Mouse (Mus musculus): ENCODE measurements at regions not wholly inside any gene's neighbourhood (a gene's known extent, or its start where the extent isn't known, plus 50 kb on each side); places are given as distances from the start of the nearest gene placed in this dataset.

- no peak for DNase-seq (ENCODE audit: extremely low read depth, low read depth)
Observed at GRCm38 (mm10) chr13:37290636-37291035, 54.4 kb upstream of the Ly86 start.

GRCm38 (mm10) chr13:37288993-37289392 lies 56.0 kb upstream of the Ly86 start:
- no peak for DNase-seq (ENCODE audit: extremely low read depth, low read depth)

GRCm38 (mm10) chr13:37282515-37282914 lies 62.5 kb upstream of the Ly86 start:
- no peak for DNase-seq (ENCODE audit: extremely low read depth, low read depth)

GRCm38 (mm10) chr13:37279078-37279789 lies 65.8 kb upstream of the Ly86 start:
- no peak for DNase-seq (ENCODE audit: extremely low read depth, low read depth)

GRCm38 (mm10) chr13:37249581-37250461 lies 95.2 kb upstream of the Ly86 start:
- DNase-seq (ENCODE audit: extremely low read depth, low read depth), result peak; percentile 14

- DNase-seq (ENCODE audit: extremely low read depth, low read depth), result no peak
Observed at GRCm38 (mm10) chr13:37248741-37249140, 96.3 kb upstream of the Ly86 start.

GRCm38 (mm10) chr13:37240048-37240447 lies 105.0 kb upstream of the Ly86 start:
- DNase-seq (ENCODE audit: extremely low read depth, low read depth), result no peak

GRCm38 (mm10) chr13:37237285-37237684 lies 107.7 kb upstream of the Ly86 start:
- DNase-seq (ENCODE audit: extremely low read depth, low read depth), result no peak

- DNase-seq (ENCODE audit: extremely low read depth, low read depth), result no peak
Observed at GRCm38 (mm10) chr13:37225834-37226233, 119.2 kb upstream of the Ly86 start.

GRCm38 (mm10) chr13:37220436-37220835 lies 124.6 kb upstream of the Ly86 start:
- no peak for DNase-seq (ENCODE audit: extremely low read depth, low read depth)

GRCm38 (mm10) chr13:37218596-37218995 lies 126.4 kb upstream of the Ly86 start:
- no peak for DNase-seq (ENCODE audit: extremely low read depth, low read depth)

- DNase-seq (ENCODE audit: extremely low read depth, low read depth), result no peak
Observed at GRCm38 (mm10) chr13:37214590-37215282, 130.3 kb upstream of the Ly86 start.

- no peak for DNase-seq (ENCODE audit: extremely low read depth, low read depth)
Observed at GRCm38 (mm10) chr13:37197136-37197535, 147.1 kb upstream of the F13a1 start.

GRCm38 (mm10) chr13:37195857-37196256 lies 145.8 kb upstream of the F13a1 start:
- DNase-seq (ENCODE audit: extremely low read depth, low read depth), result no peak

GRCm38 (mm10) chr13:37181169-37181787 lies 131.2 kb upstream of the F13a1 start:
- no peak for DNase-seq (ENCODE audit: extremely low read depth, low read depth)

GRCm38 (mm10) chr13:37176526-37176925 lies 126.5 kb upstream of the F13a1 start:
- no peak for DNase-seq (ENCODE audit: extremely low read depth, low read depth)

- no peak for DNase-seq (ENCODE audit: extremely low read depth, low read depth)
Observed at GRCm38 (mm10) chr13:37175997-37176396, 126.0 kb upstream of the F13a1 start.

GRCm38 (mm10) chr13:37158831-37159522 lies 108.9 kb upstream of the F13a1 start:
- no peak for DNase-seq (ENCODE audit: extremely low read depth, low read depth)

GRCm38 (mm10) chr13:37157808-37158207 lies 107.8 kb upstream of the F13a1 start:
- DNase-seq (ENCODE audit: extremely low read depth, low read depth), result no peak

- DNase-seq (ENCODE audit: extremely low read depth, low read depth), result no peak
Observed at GRCm38 (mm10) chr13:37151835-37152516, 101.9 kb upstream of the F13a1 start.
